In genomic region chr6:131418770-131419169, GRCm38 (mm10) we compare ENCODE assay signal across 8 mouse cellular contexts. TPM values are rescaled to one million over a fixed set of nuclear protein-coding genes. Genes with fewer than 3 reads are reported as not detected.
DNase-seq lines count a peak whose midpoint lies in the region; ATAC-seq and TF ChIP-seq lines count a peak whose summit lies in the region.

No protein-coding gene starts in this region.

- no peak overlapping the region for H3K4me2 ChIP-seq in forebrain, embryonic 15.5 days (replicated peaks)

- no peaks in the 10 kb centered on the region for H3K9me3 ChIP-seq in forebrain, embryonic 15.5 days
- no peaks in the 10 kb centered on the region for H3K9me3 ChIP-seq in forebrain, embryonic 10.5 days

- no peak for TF ChIP-seq POLR2A in kidney, adult 2 months (IDR thresholded peaks at IDR 0.05; ENCODE audit: low read depth, low read length)

- no peak overlapping the region for H3K4me3 ChIP-seq in forebrain, embryonic 15.5 days
- H3K4me3 ChIP-seq in forebrain, embryonic 10.5 days: no peak overlapping the region
- H3K4me3 ChIP-seq in kidney, adult 2 months (ENCODE audit: insufficient read depth, low read depth, low read length): no peak overlapping the region

- ATAC-seq in forebrain, embryonic 15.5 days (replicated peaks): peak; percentile 46; the same call in 1 of the 2 replicates

- H3K27me3 ChIP-seq in forebrain, embryonic 15.5 days: no peaks in the 10 kb centered on the region
- no peaks in the 10 kb centered on the region for H3K27me3 ChIP-seq in forebrain, embryonic 10.5 days (ENCODE audit: poor library complexity, severe bottlenecking)
- H3K27me3 ChIP-seq in kidney, adult 2 months (replicated peaks; ENCODE audit: control insufficient read depth, insufficient read depth, low read length): no peaks in the 10 kb centered on the region

- no peak for DNase-seq in forebrain, embryonic 10.5 days (ENCODE audit: extremely low spot score, low spot score)
- DNase-seq in urinary bladder, postnatal 25 days (ENCODE audit: low spot score): peak; percentile 14
- DNase-seq in urinary bladder, postnatal 4 days (ENCODE audit: low spot score in 2 of 2): no peak
- DNase-seq in fibroblast of lung, adult 2 months (ENCODE audit: low read depth): peak; percentile 72
- peak; percentile 79 for DNase-seq in kidney, adult 2 months
- DNase-seq in lung, postnatal 4 days: peak; percentile 51
- DNase-seq in testis, postnatal 10 days (ENCODE audit: low spot score): no peak

- no peaks in the 10 kb centered on the region for H3K36me3 ChIP-seq in forebrain, embryonic 15.5 days
- no peaks in the 10 kb centered on the region for H3K36me3 ChIP-seq in forebrain, embryonic 10.5 days (replicated peaks)
- H3K36me3 ChIP-seq in kidney, adult 2 months (ENCODE audit: control insufficient read depth, insufficient read depth, low read length): no peaks in the 10 kb centered on the region

- no peak overlapping the region for H3K9ac ChIP-seq in forebrain, embryonic 15.5 days (replicated peaks)

- no peak overlapping the region for H3K27ac ChIP-seq in forebrain, embryonic 15.5 days (replicated peaks)
- no peak overlapping the region for H3K27ac ChIP-seq in forebrain, embryonic 10.5 days
- H3K27ac ChIP-seq in kidney, adult 2 months (ENCODE audit: insufficient read depth, low read depth, low read length): no peak overlapping the region

- no peak for TF ChIP-seq CTCF in kidney, adult 2 months (conservative IDR thresholded peaks at IDR 0.05; ENCODE audit: insufficient read depth, insufficient read length, low read depth, low read length)

- no peaks in the 10 kb centered on the region for H3K4me1 ChIP-seq in forebrain, embryonic 15.5 days
- no peaks in the 10 kb centered on the region for H3K4me1 ChIP-seq in forebrain, embryonic 10.5 days
- H3K4me1 ChIP-seq in kidney, adult 2 months (ENCODE audit: control insufficient read depth, insufficient read depth, low read length): 0 out of 2 replicates have a peak, but pooled peaks cover 3% of the 10 kb centered on the region

RNA-seq across cellular contexts. Expression of gene Ybx3, which starts 30.5 kb away (rescaled TPM):
- polyA plus RNA-seq in forebrain, embryonic 15.5 days (2015; fragmentation: Nextera tagmentation; extraction: Ambion mirVana): 19.5 and 20.8 TPM in 2 replicates
- polyA plus RNA-seq in forebrain, embryonic 10.5 days (2016; fragmentation: Nextera tagmentation; extraction: Ambion mirVana): 41.6 and 42.5 TPM in 2 replicates
- 38.5 and 38.7 TPM in 2 replicates for polyA plus RNA-seq in kidney, adult 2 months (2012; rRNA removed)

Comparison
In these comparisons a context has a peak if more than half of its experiments do, and no peak if none do; other contexts are left out.
1. DNase-seq: peak in urinary bladder, postnatal 25 days (single experiment), fibroblast of lung, adult 2 months (single experiment), kidney, adult 2 months (single experiment) and lung, postnatal 4 days (2 of 2); none in forebrain, embryonic 10.5 days (single experiment), urinary bladder, postnatal 4 days (0 of 2) and testis, postnatal 10 days (single experiment).